Mouse (Mus musculus) G1E (cell line): ENCODE results near the gene Adh7.

ENCODE experiments used
- CTCF ChIP-seq: IDR thresholded peaks from 2 replicates; pipeline ENCODE4 v1.5.1; 2012; ENCODE audit warnings: low read depth, low read length, inconsistent platforms, mixed read lengths
- GATA2 ChIP-seq: IDR thresholded peaks from 2 replicates; pipeline ENCODE4 v1.6.1; 2012; ENCODE audit warnings: low read depth, low read length, inconsistent platforms, borderline replicate concordance
- POLR2AphosphoS5 ChIP-seq: IDR thresholded peaks from 2 replicates; pipeline ENCODE4 v1.6.1; 2012; ENCODE audit warnings: low read depth, low read length, inconsistent platforms; ENCODE audit not compliant: insufficient replicate concordance

DNA sequence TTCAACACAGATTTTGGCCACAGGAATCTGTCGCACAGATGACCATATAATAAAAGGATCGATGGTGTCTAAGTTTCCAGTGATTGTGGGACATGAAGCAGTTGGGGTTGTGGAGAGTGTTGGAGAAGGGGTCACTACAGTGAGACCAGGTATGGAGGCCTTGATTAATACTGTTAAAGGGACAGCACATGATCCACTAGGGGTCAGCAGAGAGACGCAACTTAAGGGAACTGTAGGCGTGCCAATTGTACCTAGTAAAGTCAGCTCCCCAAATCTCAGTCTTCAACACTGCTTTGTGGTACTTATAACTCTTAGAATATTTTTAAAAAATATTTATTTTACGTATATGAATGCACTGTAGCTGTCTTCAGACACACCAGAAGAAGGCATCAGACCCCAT lies 5.4 kb downstream of the Adh7 start:
- TF ChIP-seq CTCF (peak; percentile 51), POLR2AphosphoS5 (no peak), GATA2 (no peak)
